Mouse (Mus musculus) kidney, adult 8-10 months (tissue): Measurements from ENCODE around the gene Cxxc4.

Experiments used
- DNase-seq, 2 experiments: peaks; one replicate each; pipeline ENCODE4 v3.0.0; 2022

Cxxc4 gene

DNA sequence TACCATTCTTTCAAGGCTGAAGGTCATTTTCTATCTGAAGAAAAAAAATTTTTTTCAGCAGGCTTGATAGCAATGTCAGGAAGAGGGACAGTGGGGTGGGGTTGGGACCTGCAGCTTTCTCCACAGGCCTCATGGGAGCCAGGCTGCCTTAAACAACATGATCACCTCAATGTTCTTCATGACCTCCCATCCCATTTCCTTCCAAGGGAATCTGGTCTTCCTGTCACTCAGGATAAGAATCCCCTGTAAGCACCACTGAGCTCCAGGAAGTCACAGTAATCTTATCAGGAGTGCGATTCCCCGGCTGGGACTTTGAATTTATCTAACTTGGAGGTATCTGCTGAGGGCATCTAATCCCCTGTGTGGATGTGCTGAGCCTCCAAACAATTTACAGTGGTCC lies 17.9 kb downstream of the Cxxc4 start:
- DNase-seq = no peak

- DNase-seq = no peak
Observed at GRCm38 (mm10) chr3:134258715-134259114, 22.4 kb downstream of the Cxxc4 start.

GRCm38 (mm10) chr3:134259300-134259699 lies 23.0 kb downstream of the Cxxc4 start:
- DNase-seq = no peak

GRCm38 (mm10) chr3:134279655-134280054 lies 43.4 kb downstream of the Cxxc4 start:
- no peak for DNase-seq

DNA sequence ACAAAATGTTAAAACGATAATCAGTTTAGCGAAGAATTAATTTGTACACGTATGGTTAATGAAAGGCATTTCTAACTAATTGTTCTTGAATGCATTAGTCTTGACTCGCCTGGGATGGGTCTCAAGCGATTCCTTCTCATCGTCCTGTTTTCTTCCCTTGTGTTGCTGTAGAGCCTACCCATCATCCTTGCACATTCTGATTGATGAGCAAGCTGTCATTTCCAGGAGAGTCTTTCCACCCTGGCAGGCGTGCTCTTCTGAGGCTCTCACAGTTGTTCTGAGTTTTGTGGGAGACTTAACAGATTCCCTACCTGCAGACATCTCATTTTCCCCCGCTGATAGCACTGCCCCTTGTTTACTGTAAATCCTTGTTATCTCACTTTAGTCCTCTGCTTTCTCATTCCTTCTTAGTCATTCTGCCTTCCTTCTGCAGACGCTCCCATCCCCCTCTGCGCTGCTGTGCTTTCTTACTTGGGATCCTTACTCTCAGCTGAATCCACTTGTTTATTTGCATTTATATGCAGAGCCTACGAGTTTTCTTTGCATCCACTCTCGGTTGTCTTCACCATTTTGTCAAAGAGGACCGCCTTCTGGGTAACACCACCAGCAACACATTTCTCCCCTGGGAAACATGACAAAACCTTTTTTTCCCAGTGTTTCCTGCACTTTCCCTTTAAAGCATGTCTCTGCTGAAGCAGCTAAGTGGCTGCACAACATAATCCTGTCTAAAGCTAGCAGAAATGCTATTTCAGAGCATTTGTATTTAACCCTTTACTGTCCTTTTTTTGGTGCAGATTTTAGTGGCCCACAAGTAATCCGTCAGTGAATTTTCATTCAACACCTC lies 45.5 kb downstream of the Cxxc4 start:
- no peak for DNase-seq

GRCm38 (mm10) chr3:134295217-134295616 lies 58.9 kb downstream of the Cxxc4 start:
- DNase-seq = no peak

DNA sequence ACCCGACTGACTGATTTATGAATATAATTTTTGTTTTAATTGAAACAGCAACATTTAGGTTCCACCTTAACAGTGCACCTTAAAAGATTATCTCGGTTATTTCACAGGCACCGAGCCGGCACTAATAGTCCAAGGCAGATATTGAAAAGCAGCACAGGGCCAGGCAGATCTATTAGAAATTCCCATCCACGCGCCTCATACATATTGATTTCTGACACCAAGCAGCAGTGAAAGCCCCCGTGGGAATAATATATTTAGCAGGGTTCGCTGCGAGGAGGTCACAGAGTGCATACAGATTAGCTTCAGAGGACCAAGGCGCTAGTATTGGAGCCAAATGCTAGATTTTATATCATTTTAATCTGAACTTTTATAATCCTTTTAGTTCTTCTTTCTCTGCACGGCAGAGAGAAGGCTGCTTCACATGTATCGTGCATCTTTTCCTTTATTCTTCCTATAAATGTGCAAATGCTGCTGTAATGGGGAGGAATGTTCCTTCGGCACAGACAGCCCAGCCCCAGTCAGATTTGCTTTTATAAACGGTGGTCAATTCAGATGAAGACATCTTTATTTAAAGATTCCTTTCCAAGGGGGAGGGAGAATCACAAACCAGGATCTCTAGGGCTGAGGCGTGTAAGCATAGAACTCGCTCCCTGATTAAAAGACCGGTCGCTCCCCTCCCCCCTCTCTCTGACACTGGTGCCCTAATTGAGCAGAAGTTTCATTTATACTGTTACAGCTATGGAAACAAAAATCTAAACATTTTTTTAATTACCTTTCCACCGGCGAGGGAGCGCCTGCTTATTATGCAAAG lies 66.6 kb downstream of the Cxxc4 start:
- no peak for DNase-seq

DNA sequence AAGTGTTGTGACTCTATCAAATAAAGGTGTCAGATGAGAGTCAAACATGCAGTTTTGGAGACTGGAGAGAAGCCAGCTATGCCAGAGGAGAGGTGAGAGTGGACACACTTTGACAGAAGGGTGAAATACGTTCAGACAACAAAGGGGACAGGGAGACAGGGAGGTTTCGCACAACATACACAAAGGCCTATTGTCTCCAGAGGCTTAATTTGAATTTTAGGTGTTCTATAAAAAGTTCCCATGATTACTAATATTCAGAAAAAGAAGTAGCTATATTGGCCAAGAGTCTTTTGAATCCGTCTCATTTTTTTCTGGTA lies 67.2 kb downstream of the Cxxc4 start:
- DNase-seq = no peak

DNA sequence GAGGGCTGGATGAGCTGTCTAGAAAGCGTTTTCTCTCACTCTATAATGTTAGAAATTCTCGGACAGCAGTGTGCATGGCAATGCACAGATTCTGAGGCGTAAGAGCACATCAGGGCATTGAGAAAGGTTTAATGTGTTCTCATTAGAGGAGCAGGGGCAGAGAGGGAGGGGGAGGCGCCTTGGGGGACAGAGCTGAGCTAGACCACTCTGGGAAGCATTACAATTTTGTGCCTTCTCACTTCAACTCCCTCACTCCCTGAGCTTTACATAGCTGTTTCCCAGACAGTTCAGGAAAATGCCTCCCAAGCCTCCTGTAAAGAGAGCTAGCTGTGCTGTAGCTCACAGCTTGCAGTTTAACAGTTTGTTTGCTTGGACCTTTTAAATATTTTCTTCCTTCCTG lies 70.2 kb downstream of the Cxxc4 start:
- DNase-seq = no peak

- no peak for DNase-seq
Observed at GRCm38 (mm10) chr3:134307801-134308200, 71.5 kb downstream of the Cxxc4 start.
